Mouse (Mus musculus) neural tube, embryonic 14.5 days (tissue): Measurements from ENCODE around the gene Hebp1. TPM values are rescaled to one million over a fixed set of nuclear protein-coding genes. Genes with fewer than 3 reads are reported as not detected.

Experiments
- ATAC-seq: fragments of 200-750 bp; cut with Nextera tagmentation; 2 replicates; pipeline ENCODE4 v1.8.0; 2017; ENCODE audit warnings: low read depth, mild to moderate bottlenecking, moderate TSS enrichment, moderate library complexity
- H3K27ac ChIP-seq: fragments of 300-500 bp; sonication (generic); 2 replicates; pipeline ENCODE4 v1.5.1; 2014; ENCODE audit warnings: low read depth, mild to moderate bottlenecking, control low read depth, low read length, moderate library complexity, mixed read lengths
- H3K27me3 ChIP-seq: fragments of 300-500 bp; sonication (generic); 2 replicates; pipeline ENCODE4 v1.6.1; 2014; ENCODE audit warnings: low read length; ENCODE audit not compliant: control insufficient read depth, insufficient read depth
- H3K36me3 ChIP-seq: fragments of 300-500 bp; sonication (generic); 2 replicates; pipeline ENCODE4 v1.6.1; 2014; ENCODE audit warnings: low read length, mixed read lengths; ENCODE audit not compliant: control insufficient read depth, insufficient read depth
- H3K4me1 ChIP-seq: fragments of 300-500 bp; sonication (generic); 2 replicates; pipeline ENCODE4 v1.6.1; 2014; ENCODE audit warnings: low read length; ENCODE audit not compliant: control insufficient read depth, insufficient read depth
- H3K4me2 ChIP-seq: fragments of 300-500 bp; sonication (generic); 2 replicates; pipeline ENCODE4 v1.6.1; 2014; ENCODE audit warnings: mild to moderate bottlenecking, low read depth, low read length, control low read depth
- H3K4me3 ChIP-seq: fragments of 300-500 bp; sonication (generic); 2 replicates; pipeline ENCODE4 v1.5.1; 2014; ENCODE audit warnings: low read depth, low read length, control low read depth, mixed read lengths
- H3K9ac ChIP-seq: fragments of 300-500 bp; sonication (generic); replicated peaks from 2 replicates; pipeline ENCODE4 v1.6.1; 2014; ENCODE audit warnings: low read depth, mild to moderate bottlenecking, control low read depth, low read length, mixed read lengths
- H3K9me3 ChIP-seq: fragments of 300-500 bp; sonication (generic); 2 replicates; pipeline ENCODE4 v1.6.1; 2016; ENCODE audit warnings: low read length; ENCODE audit not compliant: control insufficient read depth
- WGBS: fragments of 180-500 bp; shearing (Covaris S2); extraction: QIAGEN DNeasy Blood & Tissue Kit; methylation state at CpG from one replicate; pipeline ENCODE4 v1.1.7; 2014; 5-methylcytosine and 5-hydroxymethylcytosine counted together
- polyA plus RNA-seq: library from polyadenylated mRNA; unstranded; fragments of >200 nt; fragmentation: Nextera tagmentation; extraction: Ambion mirVana; gene quantifications from 2 replicates; pipeline ENCODE4 v1.2.1, GENCODE M21; 2014

Hebp1 gene
- polyA plus RNA-seq, 1 experiment from 2014 or later = 3.0 TPM

- no peak overlapping the region for H3K9ac ChIP-seq
Measured at GRCm38 (mm10) chr6:135133486-135133885, 64.3 kb downstream of the Hebp1 start.

DNA sequence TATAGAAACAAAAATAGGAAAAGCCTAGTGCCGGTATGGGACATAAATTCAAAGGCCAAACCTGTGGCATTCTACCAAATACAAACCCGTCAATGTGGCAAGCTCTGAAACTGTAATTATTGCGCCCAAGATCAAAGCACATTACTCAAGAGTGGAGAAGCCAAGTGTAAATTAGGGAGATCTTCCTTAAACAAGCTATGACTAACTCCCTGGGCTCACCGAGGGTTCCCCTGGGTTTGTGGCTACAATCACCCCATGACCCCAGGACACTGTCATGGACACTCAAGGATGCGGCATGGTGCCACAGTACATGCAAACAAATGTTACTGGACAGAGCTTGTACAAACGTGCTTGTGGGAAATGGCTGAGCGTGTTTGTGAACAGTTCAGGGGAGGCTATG is 64.7 kb downstream of the Hebp1 start:
- Histone ChIP-seq H3K4me3 (no peak overlapping the region), H3K9me3 (no peaks in the 10 kb centered on the region), H3K4me1 (no peaks in the 10 kb centered on the region), H3K4me2 (no peak overlapping the region), H3K27me3 (no peaks in the 10 kb centered on the region), H3K36me3 (no peaks in the 10 kb centered on the region), H3K9ac (no peak overlapping the region), H3K27ac (no peak overlapping the region)
- WGBS = 84% methylated on average over 7 of the region's 7 CpGs
- no peak for ATAC-seq

More at GRCm38 (mm10) chr6:135133486-135133885, 64.3 kb downstream of the Hebp1 start:
- Histone ChIP-seq H3K36me3 (no peaks in the 10 kb centered on the region), H3K4me1 (no peaks in the 10 kb centered on the region), H3K27ac (no peak overlapping the region), H3K4me3 (no peak overlapping the region), H3K4me2 (no peak overlapping the region), H3K9me3 (no peaks in the 10 kb centered on the region), H3K27me3 (no peaks in the 10 kb centered on the region)
- 96% methylated on average over 9 of the region's 9 CpGs for WGBS
- ATAC-seq = no peak

DNA sequence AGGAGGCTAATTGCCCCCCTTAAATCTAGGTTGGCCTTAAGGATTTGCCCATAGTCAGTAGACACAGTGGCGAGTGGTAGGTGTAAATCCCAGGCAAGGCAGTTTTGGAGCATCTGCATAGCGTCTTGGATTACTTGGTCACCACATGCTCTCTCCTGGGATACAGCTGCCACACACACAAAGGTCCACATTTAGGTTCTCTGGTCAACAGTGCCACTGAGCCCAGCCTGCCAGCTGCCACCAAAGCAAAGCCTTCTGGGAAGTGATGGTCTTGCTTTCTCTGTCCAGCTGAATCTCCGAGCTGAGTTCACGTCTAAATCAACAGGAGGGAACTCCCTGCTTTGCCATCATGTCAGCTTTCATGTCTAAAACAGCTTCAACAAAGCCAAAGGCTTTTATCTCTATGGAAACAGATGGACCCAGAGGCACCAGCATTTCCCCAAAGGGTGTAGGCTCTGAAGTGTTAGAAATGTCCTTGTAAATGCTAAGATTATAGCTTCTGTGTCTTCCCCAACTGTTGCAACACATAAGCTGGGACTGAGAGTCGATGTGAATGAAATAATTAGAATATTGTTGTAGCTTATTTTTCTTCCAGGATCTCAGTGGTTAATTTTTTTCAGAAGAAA is 73.0 kb downstream of the Hebp1 start:
- Histone ChIP-seq H3K9ac (no peak overlapping the region), H3K4me2 (no peak overlapping the region), H3K9me3 (no peaks in the 10 kb centered on the region), H3K4me1 (no peaks in the 10 kb centered on the region), H3K36me3 (no peaks in the 10 kb centered on the region), H3K27me3 (no peaks in the 10 kb centered on the region), H3K4me3 (no peak overlapping the region), H3K27ac (no peak overlapping the region)
- WGBS = 58% methylated on average over 5 of the region's 5 CpGs
- no peak for ATAC-seq

- Histone ChIP-seq H3K4me2 (no peak within 1 kb of the TSS), H3K36me3 (no peaks in the 10 kb centered on the region), H3K27ac (no peak within 1 kb of the TSS), H3K4me3 (no peak within 1 kb of the TSS), H3K9me3 (no peaks in the 10 kb centered on the region), H3K4me1 (no peaks in the 10 kb centered on the region), H3K27me3 (no peaks in the 10 kb centered on the region), H3K9ac (no peak within 1 kb of the TSS)
- 96% methylated on average over 5 of the region's 5 CpGs for WGBS
- ATAC-seq = no peak
Measured at GRCm38 (mm10) chr6:135118183-135118582, 79.6 kb downstream of the Hebp1 start, which contains the start of gene Gprc5d. Gene Gprc5d, minus strand, starts transcription at chr6:135118283.

GRCm38 (mm10) chr6:135116479-135116878 is 81.3 kb downstream of the Hebp1 start:
- Histone ChIP-seq H3K4me2 (no peak overlapping the region), H3K4me3 (no peak overlapping the region), H3K9ac (no peak overlapping the region), H3K4me1 (peaks cover 6% of the 10 kb centered on the region; the same call in 1 of the 2 replicates), H3K27ac (no peak overlapping the region), H3K27me3 (no peaks in the 10 kb centered on the region), H3K9me3 (no peaks in the 10 kb centered on the region), H3K36me3 (no peaks in the 10 kb centered on the region)
- no peak for ATAC-seq
- 96% methylated on average over 8 of the region's 8 CpGs for WGBS

- no peak for ATAC-seq
- peaks cover 6% of the 10 kb centered on the region; the same call in 1 of the 2 replicates for H3K4me1 ChIP-seq
- H3K9me3 ChIP-seq = no peaks in the 10 kb centered on the region
- H3K4me2 ChIP-seq = no peak overlapping the region
- no peaks in the 10 kb centered on the region for H3K27me3 ChIP-seq
- no peak overlapping the region for H3K27ac ChIP-seq
- WGBS = 9% methylated on average over 6 of the region's 6 CpGs
- H3K9ac ChIP-seq = no peak overlapping the region
- no peaks in the 10 kb centered on the region for H3K36me3 ChIP-seq
- H3K4me3 ChIP-seq = no peak overlapping the region
Measured at GRCm38 (mm10) chr6:135113114-135113436, 84.7 kb downstream of the Hebp1 start.

DNA sequence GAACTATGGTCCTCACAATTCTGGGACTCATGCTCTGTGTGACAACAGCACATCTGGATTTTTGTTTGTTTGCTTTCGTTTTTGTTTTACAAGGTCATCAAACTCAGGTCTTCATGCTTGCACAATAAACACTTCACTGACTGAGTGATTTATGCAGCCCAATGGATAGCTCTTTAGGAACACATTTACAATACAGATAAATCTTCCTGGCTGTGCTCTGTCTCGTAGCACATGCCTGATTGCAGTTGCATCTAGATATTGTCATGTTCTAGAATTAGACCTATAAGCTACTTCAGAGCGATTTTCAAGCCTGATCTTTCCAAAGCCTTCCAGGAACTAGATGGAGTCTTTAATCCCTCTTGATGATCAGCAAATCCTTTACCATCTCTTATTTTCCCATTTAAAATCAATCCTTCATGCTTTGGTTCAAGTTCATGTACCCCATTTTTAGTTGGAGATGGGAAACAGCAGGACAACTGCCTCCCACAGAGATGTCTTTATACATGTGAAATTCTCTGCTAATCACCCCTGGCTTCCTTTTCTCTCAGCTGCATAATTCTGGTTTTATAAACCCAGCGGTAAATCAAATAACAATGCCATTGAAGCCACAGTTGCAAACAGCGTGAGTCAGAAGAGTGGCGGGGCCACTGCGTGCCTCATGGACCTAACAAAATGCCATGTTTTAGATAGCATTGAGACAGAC is 85.3 kb downstream of the Hebp1 start:
- 4% methylated on average over 7 of the region's 7 CpGs for WGBS

DNA sequence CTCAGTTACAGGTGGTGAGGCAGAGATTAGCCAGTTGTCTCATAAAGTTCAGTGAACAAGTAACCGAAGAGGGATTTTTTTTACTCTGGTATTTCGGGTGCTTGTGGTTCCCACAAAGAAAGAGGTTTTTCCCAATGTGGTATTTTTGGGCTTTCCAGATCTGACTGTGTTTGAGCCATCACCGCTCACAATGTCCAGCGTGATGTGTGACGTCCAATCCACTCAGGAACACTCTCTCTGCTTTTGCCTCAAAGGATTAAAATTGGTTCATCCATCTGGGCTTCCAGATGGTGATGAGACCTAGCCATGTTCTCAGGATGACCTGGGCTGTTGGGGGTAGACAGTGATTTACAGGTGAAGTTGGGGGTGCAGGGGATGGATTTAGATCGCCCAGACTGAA is 90.8 kb downstream of the Hebp1 start:
- no peaks in the 10 kb centered on the region for H3K4me1 ChIP-seq
- no peak overlapping the region for H3K4me2 ChIP-seq
- H3K9ac ChIP-seq = no peak overlapping the region
- no peaks in the 10 kb centered on the region for H3K36me3 ChIP-seq
- no peaks in the 10 kb centered on the region for H3K27me3 ChIP-seq
- no peaks in the 10 kb centered on the region for H3K9me3 ChIP-seq
- ATAC-seq = no peak
- WGBS = 95% methylated on average over 6 of the region's 6 CpGs
- H3K27ac ChIP-seq = no peak overlapping the region
- H3K4me3 ChIP-seq = no peak overlapping the region

More for the DNA sequence above, 85.3 kb downstream of the Hebp1 start:
- no peak overlapping the region for H3K4me2 ChIP-seq
- ATAC-seq = peak; percentile 63
- H3K4me1 ChIP-seq = peaks cover 6% of the 10 kb centered on the region; the same call in 1 of the 2 replicates
- H3K27ac ChIP-seq = no peak overlapping the region
- no peaks in the 10 kb centered on the region for H3K27me3 ChIP-seq
- no peaks in the 10 kb centered on the region for H3K9me3 ChIP-seq
- no peak overlapping the region for H3K9ac ChIP-seq
- no peak overlapping the region for H3K4me3 ChIP-seq
- no peaks in the 10 kb centered on the region for H3K36me3 ChIP-seq

GRCm38 (mm10) chr6:135102736-135103303 is 95.0 kb downstream of the Hebp1 start:
- Histone ChIP-seq H3K27ac (no peak overlapping the region), H3K9me3 (no peaks in the 10 kb centered on the region), H3K4me1 (no peaks in the 10 kb centered on the region), H3K27me3 (no peaks in the 10 kb centered on the region), H3K36me3 (no peaks in the 10 kb centered on the region), H3K4me3 (no peak overlapping the region), H3K4me2 (no peak overlapping the region), H3K9ac (no peak overlapping the region)
- ATAC-seq = no peak
- WGBS = 76% methylated on average over 5 of the region's 5 CpGs
